In genomic region chr5:147825375-147825969, GRCm38 (mm10) we compare ENCODE assay signal across 7 mouse cellular contexts. TPM values are rescaled to one million over a fixed set of nuclear protein-coding genes. Genes with fewer than 3 reads are reported as not detected.
DNase-seq lines count a peak whose midpoint lies in the region; ATAC-seq and TF ChIP-seq lines count a peak whose summit lies in the region.

No protein-coding gene starts in this region.

- peak; percentile 31; the same call in 1 of the 2 replicates for ATAC-seq in liver, embryonic 13.5 days (ENCODE audit: low read depth)
- ATAC-seq in forebrain, embryonic 15.5 days (replicated peaks) = no peak

- H3K27ac ChIP-seq in MEL (ENCODE audit: control insufficient read depth, low read depth, low read length) = no peak overlapping the region
- H3K27ac ChIP-seq in liver, embryonic 13.5 days = no peak overlapping the region
- no peak overlapping the region for H3K27ac ChIP-seq in forebrain, embryonic 15.5 days (replicated peaks)

- no peak overlapping the region for H3K4me2 ChIP-seq in liver, embryonic 13.5 days
- no peak overlapping the region for H3K4me2 ChIP-seq in forebrain, embryonic 15.5 days (replicated peaks)

- no peak for TF ChIP-seq CTCF in MEL (IDR thresholded peaks at IDR 0.05 in 2 of 3, conservative IDR thresholded peaks at IDR 0.05 in 1 of 3; ENCODE audit: control insufficient read depth in 1 of 3, insufficient read depth in 1 of 3, low read depth in 2 of 3, low read length in 3 of 3, poor library complexity in 1 of 3, severe bottlenecking in 1 of 3)

- TF ChIP-seq POLR2A in MEL (IDR thresholded peaks at IDR 0.05; ENCODE audit: control insufficient read depth in 1 of 2, insufficient read depth in 1 of 2, low read depth in 1 of 2, low read length in 2 of 2, poor library complexity in 1 of 2) = no peak

- no peaks in the 10 kb centered on the region for H3K27me3 ChIP-seq in MEL (ENCODE audit: control insufficient read depth in 1 of 2, insufficient read depth in 2 of 2, low read length in 2 of 2)
- no peaks in the 10 kb centered on the region for H3K27me3 ChIP-seq in liver, embryonic 13.5 days
- no peaks in the 10 kb centered on the region for H3K27me3 ChIP-seq in forebrain, embryonic 15.5 days

- no peaks in the 10 kb centered on the region for H3K36me3 ChIP-seq in MEL (ENCODE audit: control insufficient read depth in 1 of 2, insufficient read depth in 2 of 2, low read length in 2 of 2)
- no peaks in the 10 kb centered on the region for H3K36me3 ChIP-seq in liver, embryonic 13.5 days
- H3K36me3 ChIP-seq in forebrain, embryonic 15.5 days = no peaks in the 10 kb centered on the region

- DNase-seq in CD4-positive helper T cell, adult 2 months (ENCODE audit: low read depth, low spot score) = peak; percentile 6
- no peak for DNase-seq in MEL (ENCODE audit: low read depth, low spot score)
- peak; percentile 33 for DNase-seq in heart, postnatal 4 days
- no peak for DNase-seq in liver, embryonic 13.5 days
- no peak for DNase-seq in layer of hippocampus, postnatal 10 days (ENCODE audit: low spot score in 2 of 2)
- DNase-seq in right cerebral cortex, adult 18-20 months = no peak

- no peak for TF ChIP-seq EP300 in MEL (IDR thresholded peaks at IDR 0.05; ENCODE audit: low read depth in 1 of 2, low read length in 2 of 2)

- H3K4me3 ChIP-seq in MEL (ENCODE audit: control insufficient read depth in 1 of 2, insufficient read depth in 1 of 2, low read depth in 2 of 2, low read length in 2 of 2) = no peak overlapping the region
- no peak overlapping the region for H3K4me3 ChIP-seq in liver, embryonic 13.5 days (replicated peaks)
- H3K4me3 ChIP-seq in forebrain, embryonic 15.5 days = no peak overlapping the region

- 6% methylated on average over 22 of the region's 22 CpGs for WGBS in liver, embryonic 13.5 days (ENCODE audit: insufficient replicate concordance)
- WGBS in forebrain, embryonic 15.5 days = 66% methylated on average over 22 of the region's 22 CpGs

- no peaks in the 10 kb centered on the region for H3K9me3 ChIP-seq in MEL (replicated peaks; ENCODE audit: insufficient read depth, low read length)
- H3K9me3 ChIP-seq in liver, embryonic 13.5 days (replicated peaks) = no peaks in the 10 kb centered on the region
- no peaks in the 10 kb centered on the region for H3K9me3 ChIP-seq in forebrain, embryonic 15.5 days

- TF ChIP-seq RAD21 in MEL (IDR thresholded peaks at IDR 0.05; ENCODE audit: low read depth, low read length) = no peak

- no peaks in the 10 kb centered on the region for H3K4me1 ChIP-seq in MEL (ENCODE audit: control insufficient read depth in 1 of 2, insufficient read depth in 2 of 2, low read length in 2 of 2)
- H3K4me1 ChIP-seq in liver, embryonic 13.5 days (replicated peaks) = no peaks in the 10 kb centered on the region
- no peaks in the 10 kb centered on the region for H3K4me1 ChIP-seq in forebrain, embryonic 15.5 days

- H3K9ac ChIP-seq in MEL (ENCODE audit: control insufficient read depth, low read depth, low read length, poor library complexity, severe bottlenecking) = no peak overlapping the region
- H3K9ac ChIP-seq in liver, embryonic 13.5 days = no peak overlapping the region
- no peak overlapping the region for H3K9ac ChIP-seq in forebrain, embryonic 15.5 days (replicated peaks)

- H3K79me2 ChIP-seq in MEL (ENCODE audit: control insufficient read depth, insufficient read depth, low read length, poor library complexity) = no peaks in the 10 kb centered on the region

TF ChIP-seq in MEL, 35 proteins besides CTCF, POLR2A, EP300 and RAD21:
- peak; percentile 32; the same call in 1 of the 2 replicates for TF ChIP-seq GATA1 (IDR thresholded peaks at IDR 0.05; ENCODE audit: low read depth, low read length)
- TF ChIP-seq ZNF384 (IDR thresholded peaks at IDR 0.05; ENCODE audit: low read depth, low read length) = no peak

RNA-seq across cellular contexts. Expression of gene Pomp, which starts 34.8 kb away (rescaled TPM):
- total RNA-seq in MEL (2012; rRNA removed) = 324 and 348 TPM in 2 replicates
- polyA plus RNA-seq in MEL (2012; ENCODE audit: insufficient read depth in 1 of 2, insufficient read length in 2 of 2, low read depth in 1 of 2, low replicate concordance in 2 of 2, missing spikeins in 1 of 2) = 100 to 1,000 TPM in 1 of 2 experiments, not detected in 1; 500 TPM
- total RNA-seq in heart, postnatal 4 days (2021) = 100 to 1,000 TPM; 129 to 148 TPM
- polyA plus RNA-seq in liver, embryonic 13.5 days (2015; fragmentation: Nextera tagmentation; extraction: Ambion mirVana) = 312 and 320 TPM in 2 replicates
- 100 to 1,000 TPM; 151 to 173 TPM for total RNA-seq in layer of hippocampus, postnatal 10 days (2021)
- polyA plus RNA-seq in forebrain, embryonic 15.5 days (2015; fragmentation: Nextera tagmentation; extraction: Ambion mirVana) = 479 and 516 TPM in 2 replicates

Comparison
In these comparisons a context has a peak if more than half of its experiments do, and no peak if none do; other contexts are left out.
1. DNase-seq: peak in CD4-positive helper T cell, adult 2 months (single experiment) and heart, postnatal 4 days (single experiment); none in MEL (single experiment), liver, embryonic 13.5 days (single experiment), layer of hippocampus, postnatal 10 days (0 of 2) and right cerebral cortex, adult 18-20 months (single experiment).